Mouse (Mus musculus) embryonic stem cell, embryonic (primary cell): Measurements from ENCODE around the gene Adcy3.

Experiments
- CTCF ChIA-PET, 4 experiments: fragments of 300-600 bp in 2 of 4; fragments of 350-600 bp in 2 of 4; sonication (Branson Sonifier 250); formaldehyde crosslinking; loops; one replicate each; lab custom pipeline; 2022; ENCODE audit warnings: inconsistent platforms in 2 of 4; lab: Charles Lee
- POLR2A ChIA-PET, 4 experiments: fragments of 300-600 bp in 2 of 4; fragments of 350-600 bp in 2 of 4; sonication (Branson Sonifier 250); formaldehyde crosslinking; loops; one replicate each; lab custom pipeline; 2022; ENCODE audit warnings: antibody characterized with exemption in 4 of 4, inconsistent platforms in 1 of 4; lab: Charles Lee

Adcy3 gene

GRCm38 (mm10) chr12:4132941-4133846 lies at the start of gene Adcy3:
TSS of gene Adcy3 (plus strand) at chr12:4133103.
- POLR2A ChIA-PET = interaction anchor here in 3 of 4 experiments (0.6 to 2.6 kb wide), 20 partner anchors 9 to 416 kb away, joined by 3 to 10 read pairs (median 4); partner anchors contain the start of genes Cenpo (in 2 of the 3), Dnajc27 (in 2 of the 3) and Ptrhd1 (in 2 of the 3)
- CTCF ChIA-PET = interaction anchor here in 3 of 4 experiments (0.5 to 2.1 kb wide), 10 partner anchors 9 to 572 kb away, joined by 3 to 5 read pairs (median 3); no protein-coding TSS in a partner anchor

GRCm38 (mm10) chr12:4083441-4083840 lies 49.5 kb upstream of the Adcy3 start:
- POLR2A ChIA-PET = interaction anchor here in 3 of 4 experiments (0.5 to 1.8 kb wide), 27 partner anchors 8 to 307 kb away, joined by 3 to 15 read pairs (median 4); partner anchors contain the start of genes Cenpo (in 2 of the 3), Ptrhd1 (in 2 of the 3), Adcy3 (in 1 of the 3) and Efr3b (in 1 of the 3)
- CTCF ChIA-PET = interaction anchor here in 3 of 4 experiments (0.6 to 1.4 kb wide), 8 partner anchors 24 to 292 kb away, joined by 3 to 5 read pairs (median 3); no protein-coding TSS in a partner anchor

- POLR2A ChIA-PET = interaction anchor here in 3 of 4 experiments (0.5 to 2.5 kb wide), 15 partner anchors 9 to 662 kb away, joined by 3 to 13 read pairs (median 4); partner anchors contain the start of genes Adcy3 (in 1 of the 3), Cenpo (in 1 of the 3), Fam228b (in 1 of the 3) and Pfn4 (in 1 of the 3)
Measured at GRCm38 (mm10) chr12:4107383-4107782, 25.5 kb upstream of the Adcy3 start.

GRCm38 (mm10) chr12:4116132-4116531 lies 16.8 kb upstream of the Adcy3 start:
- ChIA-PET POLR2A (interaction anchor here in 1 of 4 experiments (1.4 to 2.7 kb wide), 3 partner anchors 9 to 359 kb away, joined by 3 to 9 read pairs (median 3); no protein-coding TSS in a partner anchor), CTCF (interaction anchor here in 2 of 4 experiments (2.2 to 2.7 kb wide), 2 partner anchors 9 kb away, joined by 10 to 13 read pairs; no protein-coding TSS in a partner anchor)

More at GRCm38 (mm10) chr12:4107383-4107782, 25.5 kb upstream of the Adcy3 start:
- CTCF ChIA-PET = interaction anchor here (0.5 to 2.5 kb wide), 84 partner anchors 8 to 661 kb away, joined by 3 to 37 read pairs (median 4); partner anchors contain the start of genes Adcy3 (in 1 of the 4), Dnajc27 (in 1 of the 4) and Pfn4 (in 1 of the 4)

GRCm38 (mm10) chr12:4117136-4117535 lies 15.8 kb upstream of the Adcy3 start:
- POLR2A ChIA-PET = interaction anchor here in 2 of 4 experiments (1.1 to 2.7 kb wide), 5 partner anchors 10 to 117 kb away, joined by 3 to 9 read pairs (median 4); partner anchors contain the start of genes Adcy3 (in 1 of the 2), Cenpo (in 1 of the 2) and Ptrhd1 (in 1 of the 2)
- CTCF ChIA-PET = interaction anchor here in 3 of 4 experiments (1.1 to 2.7 kb wide), 3 partner anchors 10 kb away, joined by 4 to 13 read pairs (median 10); no protein-coding TSS in a partner anchor

- CTCF ChIA-PET = interaction anchor here in 3 of 4 experiments (1.1 to 2.7 kb wide), 3 partner anchors 10 to 11 kb away, joined by 4 to 13 read pairs (median 10); no protein-coding TSS in a partner anchor
Measured at GRCm38 (mm10) chr12:4117579-4117978, 15.3 kb upstream of the Adcy3 start.

GRCm38 (mm10) chr12:4127346-4127745 lies 5.6 kb upstream of the Adcy3 start:
- CTCF ChIA-PET = interaction anchor here in 3 of 4 experiments (0.6 to 2.7 kb wide), 5 partner anchors 14 to 421 kb away, joined by 3 to 7 read pairs (median 3); no protein-coding TSS in a partner anchor
- POLR2A ChIA-PET = interaction anchor here in 3 of 4 experiments (0.7 to 2.7 kb wide), 6 partner anchors 15 to 232 kb away, joined by 3 to 9 read pairs (median 4); partner anchors contain the start of genes Cenpo (in 1 of the 3) and Ptrhd1 (in 1 of the 3)

More at GRCm38 (mm10) chr12:4117579-4117978, 15.3 kb upstream of the Adcy3 start:
- POLR2A ChIA-PET = interaction anchor here in 2 of 4 experiments (0.7 to 2.7 kb wide), 8 partner anchors 10 to 136 kb away, joined by 3 to 9 read pairs (median 3); partner anchors contain the start of genes Adcy3 (in 1 of the 2), Cenpo (in 1 of the 2) and Ptrhd1 (in 1 of the 2)

GRCm38 (mm10) chr12:4133847-4134212 lies 927 bp downstream of the Adcy3 start:
- POLR2A ChIA-PET = interaction anchor here in 3 of 4 experiments (0.6 to 2.6 kb wide), 16 partner anchors 9 to 223 kb away, joined by 3 to 10 read pairs (median 4); partner anchors contain the start of genes Cenpo (in 2 of the 3), Dnajc27 (in 2 of the 3) and Ptrhd1 (in 2 of the 3)
- CTCF ChIA-PET = interaction anchor here in 2 of 4 experiments (0.6 to 2.1 kb wide), 6 partner anchors 8 to 76 kb away, joined by 3 to 5 read pairs (median 3); no protein-coding TSS in a partner anchor

GRCm38 (mm10) chr12:4143179-4143578 lies 10.3 kb downstream of the Adcy3 start:
- ChIA-PET CTCF (interaction anchor here in 1 of 4 experiments (0.7 to 1.5 kb wide), 3 partner anchors 9 to 66 kb away, joined by 3 to 5 read pairs (median 3); no protein-coding TSS in a partner anchor), POLR2A (interaction anchor here in 2 of 4 experiments (1.5 to 1.9 kb wide), 3 partner anchors 10 to 91 kb away, joined by 4 to 8 read pairs (median 7); partner anchors contain the start of genes Adcy3 (in 1 of the 2), Cenpo (in 1 of the 2) and Ptrhd1 (in 1 of the 2))

GRCm38 (mm10) chr12:4150936-4151335 lies 18.0 kb downstream of the Adcy3 start:
- ChIA-PET POLR2A (interaction anchor here in 1 of 4 experiments (1.3 kb wide), 1 partner anchor 9 kb away, joined by 3 read pairs; no protein-coding TSS in a partner anchor), CTCF (no interaction called here)

GRCm38 (mm10) chr12:4151969-4152368 lies 19.1 kb downstream of the Adcy3 start:
- ChIA-PET POLR2A (no interaction called here), CTCF (no interaction called here)

- CTCF ChIA-PET = no interaction called here
- POLR2A ChIA-PET = no interaction called here
Measured at GRCm38 (mm10) chr12:4157466-4157865, 24.6 kb downstream of the Adcy3 start.

- CTCF ChIA-PET = interaction anchor here in 1 of 4 experiments (0.6 kb wide), 1 partner anchor 143 kb away, joined by 3 read pairs; no protein-coding TSS in a partner anchor
- POLR2A ChIA-PET = interaction anchor here in 1 of 4 experiments (0.7 kb wide), 1 partner anchor 21 kb away, joined by 3 read pairs; no protein-coding TSS in a partner anchor
Measured at GRCm38 (mm10) chr12:4158179-4158578, 25.3 kb downstream of the Adcy3 start.

GRCm38 (mm10) chr12:4158868-4159632 lies 26.1 kb downstream of the Adcy3 start:
- ChIA-PET CTCF (interaction anchor here in 2 of 4 experiments (1.3 to 1.5 kb wide), 2 partner anchors 18 to 30 kb away, joined by 3 read pairs; no protein-coding TSS in a partner anchor), POLR2A (interaction anchor here in 1 of 4 experiments (1.0 to 1.4 kb wide), 2 partner anchors 30 to 75 kb away, joined by 3 read pairs; partner anchors contain the start of genes Cenpo and Ptrhd1)

- ChIA-PET CTCF (interaction anchor here (0.6 to 1.5 kb wide), 5 partner anchors 11 to 53 kb away, joined by 3 to 4 read pairs (median 4); no protein-coding TSS in a partner anchor), POLR2A (interaction anchor here in 2 of 4 experiments (0.6 to 1.4 kb wide), 6 partner anchors 9 to 680 kb away, joined by 3 to 5 read pairs (median 3); no protein-coding TSS in a partner anchor)
Measured at GRCm38 (mm10) chr12:4160322-4160721, 27.4 kb downstream of the Adcy3 start.

GRCm38 (mm10) chr12:4162886-4163285 lies 30.0 kb downstream of the Adcy3 start:
- CTCF ChIA-PET = interaction anchor here in 1 of 4 experiments (1.0 kb wide), 1 partner anchor 46 kb away, joined by 5 read pairs; no protein-coding TSS in a partner anchor
- POLR2A ChIA-PET = interaction anchor here in 1 of 4 experiments (1.3 kb wide), 1 partner anchor 30 kb away, joined by 3 read pairs; the partner anchor contains the start of gene Adcy3
